In the genomic region with DNA sequence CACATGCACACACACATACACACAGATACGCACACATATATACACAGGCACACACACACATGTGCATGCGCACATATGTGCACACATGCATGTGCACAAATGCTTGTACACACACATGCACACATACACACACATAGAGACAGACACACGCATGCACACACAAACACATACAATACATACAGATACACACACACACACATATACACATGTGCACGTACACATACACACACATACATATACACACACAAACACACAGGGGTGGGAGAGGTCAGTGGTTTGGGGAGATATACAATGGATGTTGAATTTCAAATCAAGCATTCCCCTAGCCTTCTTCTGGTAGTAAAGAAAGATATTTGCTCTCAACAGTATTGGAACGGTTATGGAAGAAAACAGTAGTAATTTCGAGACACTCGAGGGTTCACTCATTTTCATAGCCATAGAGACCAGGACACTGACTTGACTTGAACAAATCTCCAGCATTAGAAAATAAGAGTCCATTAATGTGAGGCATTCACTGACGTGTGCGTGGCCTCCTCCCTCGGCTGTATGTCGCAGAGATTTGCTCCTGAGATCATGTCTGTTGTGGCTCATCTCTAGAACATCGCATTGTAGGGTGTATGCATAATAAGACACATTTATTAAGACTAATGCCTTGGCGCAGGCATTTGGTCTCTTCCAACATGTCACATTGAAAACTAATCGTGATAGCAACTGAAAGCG, we compare ENCODE assay signal across 10 mouse cellular contexts.
A peak's percentile ranks its signal among the peaks of the same experiment; 100 is the strongest.
DNase-seq lines count a peak whose midpoint lies in the region; ATAC-seq lines count a peak whose summit lies in the region.
"Had no signal": no experiment of that assay in that cellular context is flagged by ENCODE, and none has a peak within 500 bp of the region (broad histone marks: within the 10 kb centered on the region; RNA-seq: fewer than 3 reads in every experiment).

No protein-coding gene starts in this region.

- H3K4me3 ChIP-seq in hindbrain, embryonic 13.5 days, result no peak overlapping the region
- H3K4me3 ChIP-seq in hindbrain, embryonic 10.5 days, result no peak overlapping the region
- no peak overlapping the region for H3K4me3 ChIP-seq in midbrain, embryonic 13.5 days (replicated peaks)
- no peak overlapping the region for H3K4me3 ChIP-seq in midbrain, embryonic 11.5 days (ENCODE audit: low read depth, low read length)
- peak overlapping the region; percentile 8; the same call in 1 of the 2 replicates for H3K4me3 ChIP-seq in hindbrain, embryonic 16.5 days (ENCODE audit: low read length)
- peak overlapping the region; percentile 4 for H3K4me3 ChIP-seq in stomach, embryonic 16.5 days (replicated peaks; ENCODE audit: low read length)
- H3K4me3 ChIP-seq: liver, embryonic 13.5 days had no signal

- 0 out of 2 replicates have a peak overlapping the region, but pooled peaks have one; percentile 28 for H3K4me2 ChIP-seq in hindbrain, embryonic 13.5 days
- peak overlapping the region; percentile 26; the same call in 1 of the 2 replicates for H3K4me2 ChIP-seq in midbrain, embryonic 13.5 days (replicated peaks)
- no peak overlapping the region for H3K4me2 ChIP-seq in midbrain, embryonic 11.5 days
- H3K4me2 ChIP-seq in hindbrain, embryonic 16.5 days (ENCODE audit: low read length), result peak overlapping the region; percentile 42
- H3K4me2 ChIP-seq in stomach, embryonic 16.5 days (ENCODE audit: low read depth, low read length), result peak overlapping the region; percentile 36
- H3K4me2 ChIP-seq: liver, embryonic 13.5 days had no signal

- no peaks in the 10 kb centered on the region for H3K4me1 ChIP-seq in hindbrain, embryonic 13.5 days (replicated peaks)
- no peaks in the 10 kb centered on the region for H3K4me1 ChIP-seq in hindbrain, embryonic 10.5 days (replicated peaks)
- H3K4me1 ChIP-seq in midbrain, embryonic 13.5 days (replicated peaks), result no peaks in the 10 kb centered on the region
- no peaks in the 10 kb centered on the region for H3K4me1 ChIP-seq in midbrain, embryonic 11.5 days (ENCODE audit: control insufficient read depth, insufficient read depth, low read length)
- H3K4me1 ChIP-seq in hindbrain, embryonic 16.5 days (ENCODE audit: control insufficient read depth, insufficient read depth, low read depth, low read length), result no peaks in the 10 kb centered on the region; the same call in 1 of the 2 replicates
- H3K4me1 ChIP-seq in stomach, embryonic 16.5 days (ENCODE audit: control insufficient read depth, insufficient read depth, low read length), result 0 out of 2 replicates have a peak, but pooled peaks cover 3% of the 10 kb centered on the region
- H3K4me1 ChIP-seq: liver, embryonic 13.5 days had no signal

- ATAC-seq in hindbrain, embryonic 13.5 days (ENCODE audit: low FRiP score), result 0 out of 2 replicates have a peak, but pooled peaks have one; percentile 28
- no peak for ATAC-seq in midbrain, embryonic 13.5 days
- no peak for ATAC-seq in midbrain, embryonic 11.5 days (ENCODE audit: low FRiP score)
- peak; percentile 75; the same call in 1 of the 2 replicates for ATAC-seq in hindbrain, embryonic 16.5 days
- no peak for ATAC-seq in stomach, embryonic 16.5 days (ENCODE audit: insufficient read depth, low FRiP score)

- WGBS in hindbrain, embryonic 13.5 days, result 78% methylated on average over 15 of the region's 15 CpGs
- WGBS in hindbrain, embryonic 10.5 days, result 86% methylated on average over 15 of the region's 15 CpGs
- WGBS in midbrain, embryonic 13.5 days, result 82% methylated on average over 15 of the region's 15 CpGs
- WGBS in midbrain, embryonic 11.5 days, result 82% methylated on average over 15 of the region's 15 CpGs
- 80% methylated on average over 15 of the region's 15 CpGs for whole genome bisulfite sequencing in hindbrain, embryonic 16.5 days
- 73% methylated on average over 15 of the region's 15 CpGs for WGBS in stomach, embryonic 16.5 days

- no peak for DNase-seq in hindbrain, embryonic 10.5 days (ENCODE audit: low spot score)
- no peak for DNase-seq in midbrain, embryonic 11.5 days (ENCODE audit: low spot score, missing footprints)
- DNase-seq in spleen, adult 18-20 months, result no peak
- DNase-seq: kidney, adult 11 months; liver, embryonic 13.5 days; thymus, adult 2 months had no signal

- no peak overlapping the region for H3K27ac ChIP-seq in hindbrain, embryonic 13.5 days
- H3K27ac ChIP-seq in hindbrain, embryonic 10.5 days, result no peak overlapping the region
- H3K27ac ChIP-seq in midbrain, embryonic 13.5 days, result no peak overlapping the region
- H3K27ac ChIP-seq in midbrain, embryonic 11.5 days (ENCODE audit: low read depth, low read length), result no peak overlapping the region
- H3K27ac ChIP-seq in hindbrain, embryonic 16.5 days (ENCODE audit: low read depth, low read length), result no peak overlapping the region
- H3K27ac ChIP-seq in stomach, embryonic 16.5 days (ENCODE audit: low read length), result peak overlapping the region; percentile 56
- H3K27ac ChIP-seq: liver, embryonic 13.5 days had no signal

- no peak overlapping the region for H3K9ac ChIP-seq in hindbrain, embryonic 13.5 days
- no peak overlapping the region for H3K9ac ChIP-seq in midbrain, embryonic 13.5 days (replicated peaks)
- no peak overlapping the region for H3K9ac ChIP-seq in midbrain, embryonic 11.5 days (ENCODE audit: low read length)
- H3K9ac ChIP-seq in hindbrain, embryonic 16.5 days (ENCODE audit: low read depth, low read length), result no peak overlapping the region; the same call in 1 of the 2 replicates
- H3K9ac ChIP-seq in stomach, embryonic 16.5 days (ENCODE audit: low read length), result no peak overlapping the region; the same call in 1 of the 2 replicates
- H3K9ac ChIP-seq: liver, embryonic 13.5 days had no signal

- H3K9me3 ChIP-seq in hindbrain, embryonic 13.5 days, result no peaks in the 10 kb centered on the region
- no peaks in the 10 kb centered on the region for H3K9me3 ChIP-seq in hindbrain, embryonic 10.5 days
- no peaks in the 10 kb centered on the region for H3K9me3 ChIP-seq in midbrain, embryonic 13.5 days
- H3K9me3 ChIP-seq in midbrain, embryonic 11.5 days (ENCODE audit: control insufficient read depth, low read length), result no peaks in the 10 kb centered on the region
- no peaks in the 10 kb centered on the region for H3K9me3 ChIP-seq in hindbrain, embryonic 16.5 days (ENCODE audit: control insufficient read depth, low read length)
- H3K9me3 ChIP-seq in stomach, embryonic 16.5 days (replicated peaks; ENCODE audit: control insufficient read depth, low read length), result no peaks in the 10 kb centered on the region
- H3K9me3 ChIP-seq: liver, embryonic 13.5 days had no signal

- H3K27me3 ChIP-seq in hindbrain, embryonic 13.5 days, result no peaks in the 10 kb centered on the region
- no peaks in the 10 kb centered on the region for H3K27me3 ChIP-seq in hindbrain, embryonic 10.5 days (ENCODE audit: insufficient read depth, poor library complexity, severe bottlenecking)
- H3K27me3 ChIP-seq in midbrain, embryonic 13.5 days, result no peaks in the 10 kb centered on the region
- H3K27me3 ChIP-seq in midbrain, embryonic 11.5 days (ENCODE audit: control insufficient read depth, insufficient read depth, low read length), result no peaks in the 10 kb centered on the region
- no peaks in the 10 kb centered on the region; the same call in 1 of the 2 replicates for H3K27me3 ChIP-seq in hindbrain, embryonic 16.5 days (replicated peaks; ENCODE audit: control insufficient read depth, insufficient read depth, low read length)
- H3K27me3 ChIP-seq in stomach, embryonic 16.5 days (ENCODE audit: control insufficient read depth, insufficient read depth, low read length), result no peaks in the 10 kb centered on the region
- H3K27me3 ChIP-seq: liver, embryonic 13.5 days had no signal

- no peaks in the 10 kb centered on the region for H3K36me3 ChIP-seq in hindbrain, embryonic 13.5 days
- no peaks in the 10 kb centered on the region for H3K36me3 ChIP-seq in hindbrain, embryonic 10.5 days
- no peaks in the 10 kb centered on the region for H3K36me3 ChIP-seq in midbrain, embryonic 13.5 days
- no peaks in the 10 kb centered on the region for H3K36me3 ChIP-seq in midbrain, embryonic 11.5 days (ENCODE audit: control insufficient read depth, insufficient read depth, low read length)
- H3K36me3 ChIP-seq in hindbrain, embryonic 16.5 days (ENCODE audit: control insufficient read depth, insufficient read depth, low read length), result no peaks in the 10 kb centered on the region
- no peaks in the 10 kb centered on the region for H3K36me3 ChIP-seq in stomach, embryonic 16.5 days (ENCODE audit: control insufficient read depth, insufficient read depth, low read length)
- H3K36me3 ChIP-seq: liver, embryonic 13.5 days had no signal

Comparison
In these comparisons a context has a peak if more than half of its experiments do, and no peak if none do; other contexts are left out.
1. H3K4me3 ChIP-seq: peak in hindbrain, embryonic 16.5 days (single experiment) and stomach, embryonic 16.5 days (single experiment); none in hindbrain, embryonic 13.5 days (single experiment), hindbrain, embryonic 10.5 days (single experiment), midbrain, embryonic 13.5 days (single experiment) and midbrain, embryonic 11.5 days (single experiment).
2. ATAC-seq: peak in hindbrain, embryonic 13.5 days (single experiment) and hindbrain, embryonic 16.5 days (single experiment); none in midbrain, embryonic 13.5 days (single experiment), midbrain, embryonic 11.5 days (single experiment) and stomach, embryonic 16.5 days (single experiment).